Mouse (Mus musculus) liver, adult 2 months (tissue): Measurements from ENCODE around the gene Zfp11. TPM values are rescaled to one million over a fixed set of nuclear protein-coding genes. Genes with fewer than 3 reads are reported as not detected.
"Not testable (repeated sequence)": the region's sequence is repeated elsewhere in the genome, so short reads cannot be mapped to it uniquely, and the experiment has no call there.

Source experiments
- DNase-seq: peaks from one replicate; pipeline ENCODE4 v3.0.0-alpha.2; 2011; ENCODE audit warnings: low read depth, low spot score; ENCODE audit errors: extremely low read depth
- H3K27ac ChIP-seq: fragments of 200-500 bp; replicated peaks from 2 replicates; pipeline ENCODE4 v1.5.1; 2012; ENCODE audit warnings: low read depth, mild to moderate bottlenecking, control low read depth, inconsistent platforms, low read length; ENCODE audit not compliant: insufficient read depth
- H3K27me3 ChIP-seq: fragments of 200-500 bp; 2 replicates; pipeline ENCODE4 v1.6.1; 2012; ENCODE audit warnings: mild to moderate bottlenecking, moderate library complexity, low read length, inconsistent platforms; ENCODE audit not compliant: control insufficient read depth, insufficient read depth
- H3K36me3 ChIP-seq: fragments of 200-500 bp; 2 replicates; pipeline ENCODE4 v1.6.1; 2012; ENCODE audit warnings: low read length, inconsistent platforms; ENCODE audit not compliant: control insufficient read depth, insufficient read depth
- H3K4me1 ChIP-seq: fragments of 200-500 bp; 2 replicates; pipeline ENCODE4 v1.6.1; 2011; ENCODE audit warnings: low read length; ENCODE audit not compliant: control insufficient read depth, insufficient read depth
- H3K4me3 ChIP-seq: fragments of 200-500 bp; 2 replicates; pipeline ENCODE4 v1.5.1; 2011; ENCODE audit warnings: low read depth, mild to moderate bottlenecking, control low read depth, low read length, moderate library complexity; ENCODE audit not compliant: insufficient read depth
- H3K79me2 ChIP-seq: fragments of 200-500 bp; 2 replicates; pipeline ENCODE4 v1.6.1; 2012; ENCODE audit warnings: inconsistent platforms, mild to moderate bottlenecking, low read length, moderate library complexity; ENCODE audit not compliant: control insufficient read depth, insufficient read depth
- H3K9ac ChIP-seq: fragments of 200-500 bp; 2 replicates; pipeline ENCODE4 v1.6.1; 2012; ENCODE audit warnings: low read depth, mild to moderate bottlenecking, control low read depth, inconsistent platforms, low read length
- CTCF ChIP-seq: fragments of 200-500 bp; IDR thresholded peaks from 2 replicates; pipeline ENCODE4 v1.5.1; 2011; ENCODE audit warnings: low read depth, low read length, control low read depth
- POLR2A ChIP-seq: fragments of 200-500 bp; IDR thresholded peaks from 2 replicates; pipeline ENCODE4 v1.6.1; 2011; ENCODE audit warnings: low read length, control low read depth; ENCODE audit not compliant: insufficient read depth; ENCODE audit errors: extremely low read depth
- WGBS: fragments of 180-500 bp; shearing (Covaris S2); methylation state at CpG from one replicate; pipeline ENCODE4 v1.1.7; 2018; 5-methylcytosine and 5-hydroxymethylcytosine counted together
- polyA plus RNA-seq: library from polyadenylated mRNA; depleted of rRNA; stranded (reverse); fragments of >200 nt; gene quantifications from 2 replicates; pipeline ENCODE4 v1.2.3, GENCODE M21; 2012
- total RNA-seq: library from RNA; depleted of rRNA; stranded (reverse); fragments of >200 nt; gene quantifications from 2 replicates; pipeline ENCODE4 v1.2.3, GENCODE M21; 2014

Gene Zfp11
- total and polyA plus RNA-seq, 2 experiments = 0.61 to 0.74 TPM

DNA sequence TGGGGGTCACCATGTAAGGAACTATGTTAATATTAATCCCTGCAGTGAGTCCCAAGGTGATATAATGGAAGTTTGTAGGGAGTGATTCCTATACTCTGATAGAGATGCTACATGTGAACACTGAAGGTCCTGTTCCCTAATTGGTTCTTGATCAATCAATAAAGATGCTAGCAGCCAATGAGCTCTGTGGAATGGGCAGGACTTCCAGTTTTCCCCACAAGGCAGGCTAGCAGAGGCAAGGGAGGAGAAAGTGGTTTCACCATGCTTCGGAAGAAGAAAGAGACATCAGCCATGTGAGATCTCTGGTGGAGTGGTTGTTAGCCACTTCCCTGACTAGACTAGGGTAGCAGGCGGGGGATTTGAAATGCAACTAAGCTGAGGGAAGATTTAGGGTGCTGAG is 30.6 kb upstream of the Zfp11 start:
- peak; percentile 48 for DNase-seq
- 58% methylated on average over 2 of the region's 2 CpGs for WGBS
- Histone ChIP-seq H3K9ac (no peak overlapping the region), H3K79me2 (no peaks in the 10 kb centered on the region), H3K27ac (no peak overlapping the region), H3K36me3 (no peaks in the 10 kb centered on the region), H3K4me1 (peaks cover 5% of the 10 kb centered on the region), H3K27me3 (no peaks in the 10 kb centered on the region), H3K4me3 (no peak overlapping the region)
- TF ChIP-seq CTCF = no peak

DNA sequence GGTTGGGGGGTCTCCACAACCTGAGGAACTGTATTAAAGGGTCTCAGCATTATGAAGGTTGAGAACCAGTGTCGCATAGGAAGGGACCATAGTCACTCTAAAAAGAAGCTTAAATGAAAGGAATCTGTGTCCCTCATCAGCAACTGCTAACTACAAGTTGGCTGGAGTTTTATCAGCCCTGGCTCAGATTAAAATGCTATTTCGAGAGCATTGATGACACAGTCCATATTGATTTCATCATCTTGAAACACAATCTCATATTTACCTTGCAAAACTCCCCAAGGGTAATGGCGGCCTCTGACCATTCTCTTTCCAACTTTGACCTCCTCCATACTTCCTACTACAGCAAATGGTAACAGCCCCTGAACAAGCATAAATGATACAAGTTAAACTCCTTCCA is 20.6 kb upstream of the Zfp11 start:
- Histone ChIP-seq H3K27ac (no peak overlapping the region), H3K27me3 (no peaks in the 10 kb centered on the region), H3K4me3 (no peak overlapping the region), H3K9ac (no peak overlapping the region), H3K79me2 (no peaks in the 10 kb centered on the region), H3K4me1 (peaks cover 2% of the 10 kb centered on the region; the same call in 1 of the 2 replicates), H3K36me3 (no peaks in the 10 kb centered on the region)
- 39% methylated on average over 3 of the region's 3 CpGs for WGBS
- TF ChIP-seq POLR2A (no peak), CTCF (no peak)
- DNase-seq = peak; percentile 86

DNA sequence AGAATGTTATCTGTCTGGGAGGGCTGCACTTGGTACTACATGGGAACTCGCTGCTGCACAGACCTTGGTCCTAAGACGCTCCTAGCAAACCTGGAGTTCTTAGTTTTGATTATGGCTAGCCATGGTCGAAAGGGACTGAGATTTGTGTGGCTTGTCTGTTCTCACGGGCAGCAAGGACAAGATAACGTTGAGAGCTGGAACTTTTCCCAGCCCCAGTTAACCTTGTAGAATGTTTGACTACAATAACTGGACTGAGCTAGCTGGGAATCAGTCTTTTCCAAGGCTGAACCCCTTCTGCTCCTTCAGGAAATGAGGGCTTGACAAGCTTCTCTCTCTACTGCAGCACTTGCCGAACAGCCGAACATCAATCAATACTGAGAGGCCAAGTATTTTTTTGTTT is 17.7 kb upstream of the Zfp11 start:
- Histone ChIP-seq H3K27ac (no peak overlapping the region), H3K4me1 (peaks cover 2% of the 10 kb centered on the region; the same call in 1 of the 2 replicates), H3K4me3 (no peak overlapping the region), H3K27me3 (no peaks in the 10 kb centered on the region), H3K9ac (no peak overlapping the region), H3K36me3 (no peaks in the 10 kb centered on the region), H3K79me2 (no peaks in the 10 kb centered on the region)
- WGBS = 42% methylated on average over 7 of the region's 7 CpGs
- no peak for TF ChIP-seq CTCF
- TF ChIP-seq POLR2A = no peak
- peak; percentile 40 for DNase-seq

DNA sequence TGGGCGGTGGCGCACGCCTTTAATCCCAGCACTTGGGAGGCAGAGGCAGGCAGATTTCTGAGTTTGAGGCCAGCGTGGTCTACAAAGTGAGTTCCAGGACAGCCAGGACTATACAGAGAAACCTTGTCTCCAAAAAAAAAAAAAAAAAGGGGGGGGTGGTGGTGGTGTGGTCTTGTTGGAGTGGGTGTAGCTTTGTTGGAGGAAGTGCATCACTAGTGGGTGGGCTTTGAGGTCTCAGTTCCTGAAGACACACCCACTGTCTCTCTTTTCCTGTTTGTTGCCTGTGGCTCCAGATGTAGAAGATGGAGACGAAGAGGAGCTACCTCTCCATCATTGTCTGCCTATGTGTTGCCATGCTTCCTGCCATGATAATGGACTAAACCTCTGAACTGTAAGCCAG is 15.2 kb upstream of the Zfp11 start:
- not testable (repeated sequence) for H3K36me3 ChIP-seq, H3K79me2 ChIP-seq, H3K9ac ChIP-seq, H3K27ac ChIP-seq, H3K4me3 ChIP-seq, H3K27me3 ChIP-seq, H3K4me1 ChIP-seq, DNase-seq
- WGBS = 94% methylated on average over 5 of the region's 5 CpGs

DNA sequence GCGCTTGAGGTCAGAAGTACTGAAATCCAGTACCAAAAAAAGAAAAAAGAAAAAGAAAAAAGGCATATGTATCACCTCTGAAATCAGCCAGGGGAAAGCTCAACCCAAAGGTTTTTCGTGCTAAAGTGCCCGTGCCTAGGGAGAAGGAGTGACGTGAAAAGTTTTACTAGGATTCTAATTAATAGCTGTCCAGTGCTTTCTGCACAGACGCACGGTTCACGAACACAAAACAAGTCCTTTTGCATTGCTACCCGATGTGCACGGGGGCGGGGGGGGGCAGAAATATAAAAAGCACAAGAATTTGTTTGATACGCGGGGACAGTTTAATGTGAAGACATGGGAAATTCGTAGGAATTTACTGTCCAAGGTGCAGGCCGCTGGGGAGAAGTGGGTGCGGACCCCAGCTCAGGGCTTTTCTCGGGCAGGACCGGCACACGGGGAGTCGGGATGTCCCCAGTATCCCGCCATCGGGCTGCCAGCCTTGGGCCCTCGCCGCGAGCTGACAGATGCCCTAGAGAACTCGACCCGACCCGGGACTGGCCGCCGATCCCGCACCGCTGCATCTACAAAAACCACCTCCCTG is 355 bp downstream of the Zfp11 start:
- H3K27ac ChIP-seq = peak overlapping the region; percentile 26; the same call in 1 of the 2 replicates
- H3K4me1 ChIP-seq = 0 out of 2 replicates have a peak, but pooled peaks cover 3% of the 10 kb centered on the region
- WGBS = under 1% methylated on average over 31 of the region's 31 CpGs
- no peaks in the 10 kb centered on the region for H3K36me3 ChIP-seq
- TF ChIP-seq CTCF = no peak
- no peak for TF ChIP-seq POLR2A
- H3K9ac ChIP-seq = peak overlapping the region; percentile 81
- peak; percentile 37 for DNase-seq
- peaks cover 8% of the 10 kb centered on the region; the same call in 1 of the 2 replicates for H3K79me2 ChIP-seq
- no peaks in the 10 kb centered on the region for H3K27me3 ChIP-seq
- H3K4me3 ChIP-seq = peak overlapping the region; percentile 77

DNA sequence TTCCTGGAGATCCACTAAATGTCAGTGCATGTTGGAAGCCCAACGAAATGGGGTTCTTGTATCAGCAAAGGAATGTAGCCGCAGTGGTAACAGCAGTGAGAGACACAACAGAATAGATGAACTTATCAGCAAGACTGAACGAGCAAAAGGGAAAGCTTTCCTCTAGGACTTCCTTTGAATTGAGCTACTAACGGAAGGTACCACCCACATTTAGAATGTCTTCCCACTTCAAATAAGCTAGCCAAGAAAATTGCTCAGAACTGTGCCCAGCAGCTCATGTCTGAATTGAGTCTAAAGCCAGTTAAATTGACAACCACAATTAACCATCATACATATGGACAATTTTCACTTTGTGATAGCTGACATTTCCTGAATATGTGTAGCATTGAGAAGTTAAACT is 2.0 kb downstream of the Zfp11 start:
- Histone ChIP-seq H3K79me2 (peaks cover 10% of the 10 kb centered on the region; the same call in 1 of the 2 replicates), H3K36me3 (no peaks in the 10 kb centered on the region), H3K27ac (no peak overlapping the region), H3K4me1 (0 out of 2 replicates have a peak, but pooled peaks cover 3% of the 10 kb centered on the region), H3K9ac (no peak overlapping the region), H3K27me3 (no peaks in the 10 kb centered on the region), H3K4me3 (no peak overlapping the region)
- 84% methylated on average over 4 of the region's 4 CpGs for WGBS
- TF ChIP-seq POLR2A = no peak
- no peak for TF ChIP-seq CTCF
- no peak for DNase-seq
